ENCODE assay signal across 9 mouse cellular contexts in the genomic region with DNA sequence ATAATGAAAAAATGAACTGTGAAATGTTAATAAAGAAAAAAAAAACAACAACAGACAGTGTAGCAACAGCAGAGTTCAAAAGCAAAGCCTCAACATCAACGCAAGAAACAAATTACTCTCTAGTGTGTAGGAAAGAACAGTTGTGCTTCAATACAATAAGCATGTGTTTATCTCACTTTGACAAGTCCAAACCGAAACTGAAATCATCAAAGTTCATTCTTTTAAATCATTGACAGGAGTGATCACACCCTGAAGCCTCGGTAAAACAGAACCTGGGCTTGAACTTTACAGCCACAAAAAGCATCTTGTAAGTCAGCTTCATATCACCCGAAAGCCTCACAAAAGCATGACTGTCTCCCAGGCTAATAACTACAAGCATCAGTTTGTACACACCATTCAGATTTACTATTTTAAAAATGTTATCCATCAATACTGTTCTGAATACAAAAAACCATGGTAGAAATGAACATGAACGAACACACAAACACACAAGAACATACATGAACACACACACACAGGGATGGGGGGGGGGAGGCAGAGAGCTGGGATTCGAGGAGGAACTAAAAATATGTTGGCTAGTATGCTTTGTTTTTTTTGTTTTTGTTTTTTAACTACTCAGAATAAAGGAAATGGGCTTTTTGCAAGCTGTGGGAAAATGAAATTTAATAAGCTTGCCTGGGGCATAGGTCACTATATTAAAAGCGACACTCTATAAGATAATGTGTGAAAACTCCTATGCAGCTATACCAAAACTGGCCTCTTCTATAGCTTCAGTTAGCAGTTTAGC. TPM values are rescaled to one million over a fixed set of nuclear protein-coding genes. Genes with fewer than 3 reads are reported as not detected.
DNase-seq lines count a peak whose midpoint lies in the region; ATAC-seq lines count a peak whose summit lies in the region.
"Had no signal": no experiment of that assay in that cellular context is flagged by ENCODE, and none has a peak within 500 bp of the region (broad histone marks: within the 10 kb centered on the region; RNA-seq: fewer than 3 reads in every experiment).

No protein-coding gene starts in this region.

- peak overlapping the region; percentile 98 for H3K4me2 ChIP-seq in liver, embryonic 16.5 days (ENCODE audit: low read depth, low read length)

- peak overlapping the region; percentile 54 for H3K9ac ChIP-seq in liver, embryonic 16.5 days (ENCODE audit: low read depth, low read length)

- H3K27ac ChIP-seq in brown adipose tissue, adult 24 weeks (replicated peaks; ENCODE audit: low read depth, low read length), result 0 out of 2 replicates have a peak overlapping the region, but pooled peaks have one; percentile 16
- H3K27ac ChIP-seq in liver, embryonic 16.5 days (ENCODE audit: low read length), result peak overlapping the region; percentile 63

- 18% methylated on average over 7 of the region's 7 CpGs for WGBS in liver, embryonic 16.5 days (ENCODE audit: insufficient replicate concordance)

- no peaks in the 10 kb centered on the region for H3K27me3 ChIP-seq in liver, embryonic 16.5 days (ENCODE audit: control insufficient read depth, insufficient read depth, low read depth, low read length)

- no peaks in the 10 kb centered on the region for H3K9me3 ChIP-seq in liver, embryonic 16.5 days (replicated peaks; ENCODE audit: control insufficient read depth, low read length)

- ATAC-seq in liver, embryonic 16.5 days (ENCODE audit: low read depth), result no peak

- peak overlapping the region; percentile 53 for H3K4me3 ChIP-seq in brown adipose tissue, adult 24 weeks (ENCODE audit: insufficient read depth, low read depth, low read length)
- H3K4me3 ChIP-seq in liver, embryonic 16.5 days (ENCODE audit: low read depth, low read length), result peak overlapping the region; percentile 99

- H3K4me1 ChIP-seq in brown adipose tissue, adult 24 weeks (ENCODE audit: control insufficient read depth, insufficient read depth, insufficient read length, low read length), result peaks cover 2% of the 10 kb centered on the region; the same call in 1 of the 2 replicates
- peaks cover 17% of the 10 kb centered on the region for H3K4me1 ChIP-seq in liver, embryonic 16.5 days (ENCODE audit: control insufficient read depth, low read depth, low read length)

- no peaks in the 10 kb centered on the region for H3K36me3 ChIP-seq in liver, embryonic 16.5 days (ENCODE audit: control insufficient read depth, insufficient read depth)

- peak; percentile 47 for DNase-seq in kidney, adult 9 months
- no peak for DNase-seq in kidney, postnatal 14 days
- peak; percentile 62 for DNase-seq in CD4-positive, CD25-positive, alpha-beta regulatory T cell, adult 2 months (ENCODE audit: low read depth, low spot score)
- DNase-seq in B cell, adult 2 months, result no peak
- no peak for DNase-seq in testis, postnatal 14 days (ENCODE audit: low spot score)
- no peak for DNase-seq in thymus, adult 18-20 months
- DNase-seq: layer of hippocampus, adult 9-11 months had no signal

RNA-seq across cellular contexts. Expression of a gene that starts 2.7 kb away (rescaled TPM):
- polyA plus RNA-seq in brown adipose tissue, adult 24 weeks (2012; ENCODE audit: insufficient read depth, insufficient read length, missing spikeins), result 29.8 and 31.9 TPM in 2 replicates
- 52.4 and 54.2 TPM in 2 replicates for polyA plus RNA-seq in liver, embryonic 16.5 days (2015; fragmentation: Nextera tagmentation; extraction: Ambion mirVana)

RNA-seq across cellular contexts. Expression of a gene that starts 34.9 kb away (rescaled TPM):
- 251 and 343 TPM in 2 replicates for polyA plus RNA-seq in brown adipose tissue, adult 24 weeks (2012; ENCODE audit: insufficient read depth, insufficient read length, missing spikeins)
- 20.9 and 21.3 TPM in 2 replicates for polyA plus RNA-seq in liver, embryonic 16.5 days (2015; fragmentation: Nextera tagmentation; extraction: Ambion mirVana)

Comparison
In these comparisons a context has a peak if more than half of its experiments do, and no peak if none do; other contexts are left out.
1. DNase-seq: peak in kidney, adult 9 months (single experiment) and CD4-positive, CD25-positive, alpha-beta regulatory T cell, adult 2 months (single experiment); none in kidney, postnatal 14 days (single experiment), B cell, adult 2 months (0 of 2), testis, postnatal 14 days (single experiment) and thymus, adult 18-20 months (0 of 2).
2. RNA of a gene that starts 34.9 kb away (polyA plus RNA-seq): 251 to 343 TPM in brown adipose tissue, adult 24 weeks; 20.9 to 21.3 TPM in liver, embryonic 16.5 days; every median in the first group is over 10 times any median in the second.